Mouse (Mus musculus): ENCODE measurements around the gene Bend3. TPM values are rescaled to one million over a fixed set of nuclear protein-coding genes. Genes with fewer than 3 reads are reported as not detected.

Bend3 gene
- polyA plus RNA-seq, 1 experiment from 2014 or later: 0.81 TPM

- Histone ChIP-seq H3K36me3 (ENCODE audit: insufficient read depth, low read length) (peaks cover 2% of the 10 kb centered on the region; the same call in 1 of the 2 replicates), H3K27me3 (replicated peaks; ENCODE audit: insufficient read depth, low read length) (no peaks in the 10 kb centered on the region), H3K4me2 (replicated peaks; ENCODE audit: low read depth, low read length) (no peak overlapping the region), H3K27ac (ENCODE audit: low read length) (0 out of 2 replicates have a peak overlapping the region, but pooled peaks have one; percentile 16), H3K4me1 (ENCODE audit: insufficient read depth, low read depth, low read length) (no peaks in the 10 kb centered on the region), H3K4me3 (ENCODE audit: low read depth, low read length) (no peak overlapping the region), H3K9ac (replicated peaks; ENCODE audit: low read depth) (no peak overlapping the region), H3K9me3 (ENCODE audit: low read length) (no peaks in the 10 kb centered on the region)
- DNase-seq (ENCODE audit: low spot score) (peak; percentile 14), ATAC-seq (peak; percentile 59)
- TF ChIP-seq EP300 (IDR thresholded peaks at IDR 0.05) (no peak), CTCF (IDR thresholded peaks at IDR 0.05) (no peak)
- WGBS: 46% methylated on average over 8 of the region's 8 CpGs
Observed at GRCm38 (mm10) chr10:43490034-43490433, 11.4 kb downstream of the Bend3 start.

GRCm38 (mm10) chr10:43490846-43491245 is 12.2 kb downstream of the Bend3 start:
- H3K4me1 ChIP-seq (ENCODE audit: insufficient read depth, low read depth, low read length): no peaks in the 10 kb centered on the region
- ATAC-seq (no peak), DNase-seq (ENCODE audit: low spot score) (no peak)
- H3K4me3 ChIP-seq (ENCODE audit: low read depth, low read length): no peak overlapping the region
- H3K36me3 ChIP-seq (ENCODE audit: insufficient read depth, low read length): peaks cover 4% of the 10 kb centered on the region; the same call in 1 of the 2 replicates
- no peaks in the 10 kb centered on the region for H3K9me3 ChIP-seq (ENCODE audit: low read length)
- 76% methylated on average over 5 of the region's 5 CpGs for WGBS
- H3K4me2 ChIP-seq (replicated peaks; ENCODE audit: low read depth, low read length): no peak overlapping the region
- no peaks in the 10 kb centered on the region for H3K27me3 ChIP-seq (replicated peaks; ENCODE audit: insufficient read depth, low read length)
- no peak overlapping the region for H3K9ac ChIP-seq (replicated peaks; ENCODE audit: low read depth)
- H3K27ac ChIP-seq (ENCODE audit: low read length): no peak overlapping the region
- TF ChIP-seq CTCF (IDR thresholded peaks at IDR 0.05) (no peak), EP300 (IDR thresholded peaks at IDR 0.05) (no peak)

- no peak for DNase-seq (ENCODE audit: low spot score)
- TF ChIP-seq CTCF (IDR thresholded peaks at IDR 0.05) (no peak), EP300 (IDR thresholded peaks at IDR 0.05) (no peak)
- no peak for ATAC-seq
- Histone ChIP-seq H3K36me3 (ENCODE audit: insufficient read depth, low read length) (peaks cover 8% of the 10 kb centered on the region; the same call in 1 of the 2 replicates), H3K9me3 (ENCODE audit: low read length) (no peaks in the 10 kb centered on the region), H3K4me3 (ENCODE audit: low read depth, low read length) (no peak overlapping the region), H3K4me1 (ENCODE audit: insufficient read depth, low read depth, low read length) (no peaks in the 10 kb centered on the region), H3K27me3 (replicated peaks; ENCODE audit: insufficient read depth, low read length) (no peaks in the 10 kb centered on the region), H3K27ac (ENCODE audit: low read length) (no peak overlapping the region), H3K9ac (replicated peaks; ENCODE audit: low read depth) (no peak overlapping the region), H3K4me2 (replicated peaks; ENCODE audit: low read depth, low read length) (no peak overlapping the region)
- 90% methylated on average over 4 of the region's 4 CpGs for WGBS
Observed at GRCm38 (mm10) chr10:43502599-43502998, 24.0 kb downstream of the Bend3 start.

- H3K4me3 ChIP-seq (ENCODE audit: low read depth, low read length): no peak overlapping the region
- H3K36me3 ChIP-seq (ENCODE audit: insufficient read depth, low read length): peaks cover 2% of the 10 kb centered on the region; the same call in 1 of the 2 replicates
- no peaks in the 10 kb centered on the region for H3K27me3 ChIP-seq (replicated peaks; ENCODE audit: insufficient read depth, low read length)
- 43% methylated on average over 1 of the region's 1 CpGs for WGBS
- H3K4me2 ChIP-seq (replicated peaks; ENCODE audit: low read depth, low read length): no peak overlapping the region
- no peak overlapping the region for H3K27ac ChIP-seq (ENCODE audit: low read length)
- ATAC-seq (no peak), DNase-seq (ENCODE audit: low spot score) (no peak)
- H3K9me3 ChIP-seq (ENCODE audit: low read length): no peaks in the 10 kb centered on the region
- H3K9ac ChIP-seq (replicated peaks; ENCODE audit: low read depth): no peak overlapping the region
- no peaks in the 10 kb centered on the region for H3K4me1 ChIP-seq (ENCODE audit: insufficient read depth, low read depth, low read length)
- TF ChIP-seq CTCF (IDR thresholded peaks at IDR 0.05): no peak
- TF ChIP-seq EP300 (IDR thresholded peaks at IDR 0.05): no peak
Observed at GRCm38 (mm10) chr10:43504291-43504690, 25.7 kb downstream of the Bend3 start.

- H3K4me1 ChIP-seq (ENCODE audit: insufficient read depth, low read depth, low read length): no peaks in the 10 kb centered on the region
- ATAC-seq (no peak), DNase-seq (ENCODE audit: low spot score) (no peak)
- no peaks in the 10 kb centered on the region for H3K27me3 ChIP-seq (replicated peaks; ENCODE audit: insufficient read depth, low read length)
- H3K9me3 ChIP-seq (ENCODE audit: low read length): no peaks in the 10 kb centered on the region
- H3K4me2 ChIP-seq (replicated peaks; ENCODE audit: low read depth, low read length): no peak overlapping the region
- no peak overlapping the region for H3K9ac ChIP-seq (replicated peaks; ENCODE audit: low read depth)
- H3K36me3 ChIP-seq (ENCODE audit: insufficient read depth, low read length): 0 out of 2 replicates have a peak, but pooled peaks cover 7% of the 10 kb centered on the region
- no peak overlapping the region for H3K27ac ChIP-seq (ENCODE audit: low read length)
- 69% methylated on average over 4 of the region's 4 CpGs for WGBS
- H3K4me3 ChIP-seq (ENCODE audit: low read depth, low read length): no peak overlapping the region
- TF ChIP-seq EP300 (IDR thresholded peaks at IDR 0.05) (no peak), CTCF (IDR thresholded peaks at IDR 0.05) (no peak)
Observed at GRCm38 (mm10) chr10:43507051-43507450, 28.4 kb downstream of the Bend3 start.

- ATAC-seq (no peak), DNase-seq (ENCODE audit: low spot score) (no peak)
- 93% methylated on average over 7 of the region's 7 CpGs for WGBS
- Histone ChIP-seq H3K9me3 (ENCODE audit: low read length) (no peaks in the 10 kb centered on the region), H3K4me2 (replicated peaks; ENCODE audit: low read depth, low read length) (no peak overlapping the region), H3K27me3 (replicated peaks; ENCODE audit: insufficient read depth, low read length) (no peaks in the 10 kb centered on the region), H3K4me1 (ENCODE audit: insufficient read depth, low read depth, low read length) (no peaks in the 10 kb centered on the region), H3K27ac (ENCODE audit: low read length) (no peak overlapping the region), H3K4me3 (ENCODE audit: low read depth, low read length) (no peak overlapping the region), H3K9ac (replicated peaks; ENCODE audit: low read depth) (no peak overlapping the region), H3K36me3 (ENCODE audit: insufficient read depth, low read length) (0 out of 2 replicates have a peak, but pooled peaks cover 7% of the 10 kb centered on the region)
- TF ChIP-seq EP300 (IDR thresholded peaks at IDR 0.05): no peak
- no peak for TF ChIP-seq CTCF (IDR thresholded peaks at IDR 0.05)
Observed at GRCm38 (mm10) chr10:43509228-43509627, 30.6 kb downstream of the Bend3 start.

- ATAC-seq (no peak), DNase-seq (ENCODE audit: low spot score) (no peak)
- H3K4me2 ChIP-seq (replicated peaks; ENCODE audit: low read depth, low read length): no peak overlapping the region
- 87% methylated on average over 10 of the region's 10 CpGs for WGBS
- 0 out of 2 replicates have a peak, but pooled peaks cover 7% of the 10 kb centered on the region for H3K36me3 ChIP-seq (ENCODE audit: insufficient read depth, low read length)
- H3K27ac ChIP-seq (ENCODE audit: low read length): no peak overlapping the region
- no peak overlapping the region for H3K9ac ChIP-seq (replicated peaks; ENCODE audit: low read depth)
- H3K9me3 ChIP-seq (ENCODE audit: low read length): no peaks in the 10 kb centered on the region
- H3K4me3 ChIP-seq (ENCODE audit: low read depth, low read length): no peak overlapping the region
- H3K4me1 ChIP-seq (ENCODE audit: insufficient read depth, low read depth, low read length): peaks cover 7% of the 10 kb centered on the region; the same call in 1 of the 2 replicates
- H3K27me3 ChIP-seq (replicated peaks; ENCODE audit: insufficient read depth, low read length): no peaks in the 10 kb centered on the region
- TF ChIP-seq CTCF (IDR thresholded peaks at IDR 0.05) (no peak), EP300 (IDR thresholded peaks at IDR 0.05) (no peak)
Observed at GRCm38 (mm10) chr10:43512976-43513375, 34.3 kb downstream of the Bend3 start.

All from lung, postnatal 0 days (tissue).